Mouse (Mus musculus): ENCODE measurements around the gene Vmn2r42. TPM values are rescaled to one million over a fixed set of nuclear protein-coding genes. Genes with fewer than 3 reads are reported as not detected.
"Not testable (repeated sequence)": the region's sequence is repeated elsewhere in the genome, so short reads cannot be mapped to it uniquely, and the experiment has no call there.

Gene Vmn2r42
- not detected for total RNA-seq (2021)

DNA sequence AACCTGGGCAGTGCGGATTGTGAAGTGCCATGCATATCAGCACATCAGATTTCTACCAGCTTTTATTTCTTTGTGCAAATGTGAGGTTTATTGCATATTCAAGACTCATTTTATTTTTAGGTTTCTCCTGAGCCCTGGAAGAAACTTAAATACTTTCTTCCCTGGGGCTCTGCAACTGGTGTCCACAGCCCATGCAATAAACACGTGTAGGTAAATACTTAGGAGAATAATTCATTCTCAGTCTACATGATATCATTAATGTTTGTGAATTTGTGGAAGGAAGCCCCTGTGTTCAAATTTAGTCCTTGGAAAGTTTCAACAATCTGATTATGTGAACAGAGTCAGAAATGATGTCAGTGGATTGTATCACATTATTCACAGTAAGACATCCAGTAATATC lies at the start of gene Vmn2r42:
Gene Vmn2r42, minus strand, starts transcription at position 101 of the 400 bp plus-strand sequence.
- DNase-seq (ENCODE audit: extremely low spot score in 1 of 2, low spot score in 2 of 2); intact Hi-C loops (cut with DNase I): not testable (repeated sequence)

DNA sequence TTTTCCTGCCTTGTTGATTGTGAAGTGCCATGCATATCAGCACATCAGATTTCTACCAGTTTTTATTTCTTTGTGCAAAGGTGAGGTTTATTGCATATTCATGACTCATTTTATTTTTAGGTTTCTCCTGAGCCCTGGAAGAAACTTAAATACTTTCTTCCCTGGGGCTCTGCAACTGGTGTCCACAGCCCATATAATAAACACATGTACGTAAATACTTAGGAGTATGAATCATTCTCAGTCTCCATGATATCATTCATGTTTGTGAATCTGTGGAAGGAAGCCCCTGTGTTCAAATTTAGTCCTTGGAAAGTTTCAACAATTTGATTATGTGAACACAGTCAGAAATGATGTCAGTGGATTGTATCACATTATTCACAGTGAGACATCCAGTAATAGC lies 38.6 kb downstream of the Vmn2r42 start, which contains the start of gene Vmn2r41:
Gene Vmn2r41, minus strand, starts transcription at position 101 of the 400 bp plus-strand sequence.
- intact Hi-C loops (cut with DNase I); DNase-seq (ENCODE audit: extremely low spot score in 1 of 2, low spot score in 2 of 2): not testable (repeated sequence)

Other genes with a start within 250 kb of the Vmn2r42 start
- gene Vmn2r41, start 38.7 kb downstream of the Vmn2r42 start, total RNA-seq (2021), result not detected
- not detected for gene Vmn2r43, start 60.3 kb upstream of the Vmn2r42 start, total RNA-seq (2021)
- gene Vmn2r44, start 183.0 kb upstream of the Vmn2r42 start, total RNA-seq (2021), result not detected